Mouse (Mus musculus): ENCODE data around the gene Grm1. TPM values are rescaled to one million over a fixed set of nuclear protein-coding genes. Genes with fewer than 3 reads are reported as not detected.

Gene Grm1
- polyA plus RNA-seq, 1 experiment = not detected

GRCm38 (mm10) chr10:11025764-11026518 is 56.2 kb downstream of the Grm1 start:
- TF ChIP-seq GATA1 (IDR thresholded peaks at IDR 0.05; ENCODE audit: low read length) = no peak

GRCm38 (mm10) chr10:11018970-11019531 is 63.1 kb downstream of the Grm1 start:
- TF ChIP-seq GATA1 (IDR thresholded peaks at IDR 0.05; ENCODE audit: low read length) = no peak

- TF ChIP-seq GATA1 (IDR thresholded peaks at IDR 0.05; ENCODE audit: low read length) = no peak
Observed at GRCm38 (mm10) chr10:11013653-11014052, 68.5 kb downstream of the Grm1 start.

- TF ChIP-seq GATA1 (IDR thresholded peaks at IDR 0.05; ENCODE audit: low read length) = no peak
Observed at GRCm38 (mm10) chr10:10996766-10997165, 85.4 kb downstream of the Grm1 start.

- no peak for TF ChIP-seq GATA1 (IDR thresholded peaks at IDR 0.05; ENCODE audit: low read length)
Observed at GRCm38 (mm10) chr10:10991708-10992107, 90.4 kb downstream of the Grm1 start.

GRCm38 (mm10) chr10:10971311-10971710 is 110.8 kb downstream of the Grm1 start:
- no peak for TF ChIP-seq GATA1 (IDR thresholded peaks at IDR 0.05; ENCODE audit: low read length)

GRCm38 (mm10) chr10:10964490-10965150 is 117.5 kb downstream of the Grm1 start:
- no peak for TF ChIP-seq GATA1 (IDR thresholded peaks at IDR 0.05; ENCODE audit: low read length)

- TF ChIP-seq GATA1 (IDR thresholded peaks at IDR 0.05; ENCODE audit: low read length) = no peak
Observed at GRCm38 (mm10) chr10:10950557-10950956, 131.6 kb downstream of the Grm1 start.

GRCm38 (mm10) chr10:10949172-10949571 is 133.0 kb downstream of the Grm1 start:
- TF ChIP-seq GATA1 (IDR thresholded peaks at IDR 0.05; ENCODE audit: low read length) = no peak

GRCm38 (mm10) chr10:10947531-10947930 is 134.6 kb downstream of the Grm1 start:
- TF ChIP-seq GATA1 (IDR thresholded peaks at IDR 0.05; ENCODE audit: low read length) = no peak

GRCm38 (mm10) chr10:10944003-10944402 is 138.2 kb downstream of the Grm1 start:
- TF ChIP-seq GATA1 (IDR thresholded peaks at IDR 0.05; ENCODE audit: low read length) = no peak

- no peak for TF ChIP-seq GATA1 (IDR thresholded peaks at IDR 0.05; ENCODE audit: low read length)
Observed at GRCm38 (mm10) chr10:10942248-10942647, 139.9 kb downstream of the Grm1 start.

GRCm38 (mm10) chr10:10935806-10936205 is 146.3 kb downstream of the Grm1 start:
- no peak for TF ChIP-seq GATA1 (IDR thresholded peaks at IDR 0.05; ENCODE audit: low read length)

GRCm38 (mm10) chr10:10929672-10930071 is 152.5 kb downstream of the Grm1 start:
- TF ChIP-seq GATA1 (IDR thresholded peaks at IDR 0.05; ENCODE audit: low read length) = no peak

- TF ChIP-seq GATA1 (IDR thresholded peaks at IDR 0.05; ENCODE audit: low read length) = no peak
Observed at GRCm38 (mm10) chr10:10928798-10929366, 153.3 kb downstream of the Grm1 start.

- TF ChIP-seq GATA1 (IDR thresholded peaks at IDR 0.05; ENCODE audit: low read length) = no peak
Observed at GRCm38 (mm10) chr10:10917857-10918399, 164.2 kb downstream of the Grm1 start.

Data from G1E-ER4 (cell line).